Mouse (Mus musculus) erythroblast, embryonic 14.5 days (primary cell): ENCODE data around the gene Dhx37. TPM values are rescaled to one million over a fixed set of nuclear protein-coding genes. Genes with fewer than 3 reads are reported as not detected.
A peak's percentile ranks its signal among the peaks of the same experiment; 100 is the strongest.
"Not testable (repeated sequence)": the region's sequence is repeated elsewhere in the genome, so short reads cannot be mapped to it uniquely, and the experiment has no call there.

ENCODE experiments used
- H3K27me3 ChIP-seq: 2 replicates; pipeline ENCODE4 v1.6.1; 2012; ENCODE audit warnings: inconsistent platforms; ENCODE audit not compliant: control insufficient read depth
- H3K36me3 ChIP-seq: 2 replicates; pipeline ENCODE4 v1.6.1; 2012; ENCODE audit warnings: mild to moderate bottlenecking, inconsistent platforms; ENCODE audit not compliant: control insufficient read depth
- H3K4me1 ChIP-seq: 2 replicates; pipeline ENCODE4 v1.6.1; 2012; ENCODE audit warnings: inconsistent platforms; ENCODE audit not compliant: control insufficient read depth
- H3K4me3 ChIP-seq: replicated peaks from 2 replicates; pipeline ENCODE3; 2012; ENCODE audit warnings: moderate library complexity, mild to moderate bottlenecking, inconsistent platforms
- H3K9me3 ChIP-seq: 2 replicates; pipeline ENCODE4 v1.6.1; 2012; ENCODE audit warnings: low read length, inconsistent platforms, mixed read lengths; ENCODE audit not compliant: control insufficient read depth
- GATA1 ChIP-seq: IDR thresholded peaks from 2 replicates; pipeline ENCODE4 v1.6.1; 2012; ENCODE audit warnings: low read length, inconsistent platforms, mixed read lengths
- TAL1 ChIP-seq: IDR thresholded peaks from 3 replicates; pipeline ENCODE4 v1.6.1; 2012; ENCODE audit warnings: low read length, inconsistent platforms, mixed read lengths
- polyA plus RNA-seq: library from polyadenylated mRNA; stranded (reverse); fragments of >175 nt; gene quantifications from 2 replicates; pipeline ENCODE4 v1.2.3, GENCODE M21; 2012

The Dhx37 gene
- polyA plus RNA-seq, 1 experiment: 1.0 TPM

DNA sequence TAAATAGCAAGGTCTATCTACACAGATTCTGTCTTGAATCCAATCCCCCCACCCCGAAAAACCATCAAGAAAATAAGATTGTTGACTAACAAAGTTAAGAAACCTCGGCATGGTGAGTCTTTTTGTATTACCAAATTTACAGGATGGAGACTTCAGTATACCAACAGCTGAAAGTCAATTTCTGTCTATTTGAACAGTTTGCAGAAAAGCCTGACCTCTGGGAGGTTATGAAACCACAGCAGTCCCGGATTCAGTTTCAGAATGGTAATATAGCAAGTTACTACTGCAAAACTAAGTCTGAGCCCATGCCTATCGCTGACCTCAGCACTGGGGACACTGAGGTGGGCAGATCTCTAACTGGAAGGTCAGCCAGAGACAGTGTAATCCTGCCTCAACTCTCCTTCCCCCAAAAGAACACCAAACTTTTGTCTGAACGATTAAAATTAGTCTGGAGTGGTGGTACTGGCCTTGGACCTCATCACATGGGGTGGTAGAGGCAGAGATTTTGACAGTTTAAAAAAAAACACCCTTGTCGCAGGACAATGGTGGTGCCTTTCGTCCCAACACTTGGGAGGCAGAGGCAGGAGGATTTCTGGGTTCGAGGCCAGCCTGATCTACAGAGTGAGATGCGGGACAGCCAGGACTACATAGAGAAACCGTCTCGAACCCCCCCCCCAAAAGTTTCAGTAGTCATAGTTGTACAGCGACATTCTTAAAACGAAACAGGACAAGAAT, 45.4 kb downstream of the Dhx37 start:
- H3K9me3 ChIP-seq: no peaks in the 10 kb centered on the region

GRCm38 (mm10) chr5:125387295-125387694, 46.6 kb downstream of the Dhx37 start:
- peaks cover 30% of the 10 kb centered on the region for H3K4me1 ChIP-seq
- H3K4me3 ChIP-seq, H3K27me3 ChIP-seq, H3K9me3 ChIP-seq: not testable (repeated sequence)
- peaks cover 49% of the 10 kb centered on the region for H3K36me3 ChIP-seq

More for the DNA sequence above, 45.4 kb downstream of the Dhx37 start:
- H3K36me3 ChIP-seq: peaks cover 41% of the 10 kb centered on the region
- TF ChIP-seq GATA1: no peak
- TF ChIP-seq TAL1: no peak
- no peaks in the 10 kb centered on the region for H3K27me3 ChIP-seq
- H3K4me1 ChIP-seq: peaks cover 41% of the 10 kb centered on the region
- peak overlapping the region; percentile 100 for H3K4me3 ChIP-seq

DNA sequence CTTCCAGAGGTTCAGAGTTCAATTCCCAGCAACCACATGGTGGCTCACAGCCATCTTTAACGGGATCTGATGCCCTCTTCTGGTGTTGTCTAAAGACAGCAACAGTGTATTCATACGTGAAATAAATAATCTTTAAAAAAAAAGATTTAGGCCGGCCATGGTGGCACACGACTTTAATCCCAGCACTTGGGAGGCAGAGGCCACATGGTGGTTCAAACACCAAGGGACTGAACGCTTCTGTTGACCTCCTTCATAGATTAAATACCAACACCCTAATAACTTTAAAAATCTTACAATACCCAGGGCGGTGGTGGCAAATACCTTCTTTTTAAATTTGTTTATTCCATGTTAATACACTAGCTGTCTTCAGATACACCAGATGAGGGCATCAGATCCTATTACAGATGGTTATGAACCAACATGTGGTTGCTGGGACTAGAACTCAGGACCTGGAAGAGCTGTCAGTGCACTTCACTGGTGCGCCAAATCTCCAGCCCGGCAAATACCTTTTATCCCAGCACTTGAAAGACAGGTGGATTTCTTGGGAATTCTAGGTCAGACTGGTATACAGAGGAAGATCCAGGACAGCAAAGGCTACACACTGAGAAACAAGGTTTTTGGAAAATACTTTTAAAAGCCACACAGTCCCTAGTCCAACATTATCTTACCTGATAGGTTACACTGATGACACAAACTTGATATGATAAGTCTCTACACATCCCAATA, 48.5 kb downstream of the Dhx37 start:
- Histone ChIP-seq H3K4me1 (peaks cover 19% of the 10 kb centered on the region), H3K4me3 (no peak overlapping the region), H3K27me3 (no peaks in the 10 kb centered on the region), H3K36me3 (peaks cover 49% of the 10 kb centered on the region), H3K9me3 (no peaks in the 10 kb centered on the region)
- no peak for TF ChIP-seq GATA1
- TF ChIP-seq TAL1: no peak

DNA sequence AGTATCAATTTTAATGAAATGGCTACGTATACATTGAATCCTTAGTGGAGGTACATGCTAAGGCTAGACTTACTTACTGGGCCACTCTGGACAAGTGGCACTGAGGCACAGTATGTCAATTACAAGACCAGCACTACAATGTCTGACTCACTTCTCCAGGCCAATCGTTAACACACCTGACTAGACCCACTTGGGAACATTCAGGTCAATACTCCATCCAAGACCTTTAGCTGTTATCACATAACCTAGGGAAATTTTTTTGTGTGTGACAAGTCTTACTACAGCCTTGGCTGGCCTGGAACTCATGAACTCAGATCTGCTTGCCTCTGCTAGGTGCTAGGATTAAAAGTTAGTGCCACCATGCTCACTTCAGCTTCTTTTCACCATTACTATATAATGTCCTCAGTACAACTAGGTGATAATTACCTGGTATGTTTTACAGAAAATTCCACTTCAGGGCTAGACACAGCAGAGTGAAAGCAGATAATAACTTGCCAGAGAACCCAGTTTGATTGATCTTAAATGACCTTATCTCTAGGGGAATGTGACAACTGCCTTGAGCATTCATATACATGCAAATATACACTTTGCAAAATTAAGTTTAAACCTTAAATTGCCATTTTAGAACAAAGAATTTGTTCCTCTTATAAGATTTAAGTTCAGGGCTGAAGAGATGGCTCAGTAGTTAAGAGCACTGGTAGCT, 49.3 kb downstream of the Dhx37 start:
- H3K9me3 ChIP-seq: no peaks in the 10 kb centered on the region
- H3K4me1 ChIP-seq: peaks cover 15% of the 10 kb centered on the region
- H3K4me3 ChIP-seq: no peak overlapping the region
- no peaks in the 10 kb centered on the region for H3K27me3 ChIP-seq
- H3K36me3 ChIP-seq: peaks cover 49% of the 10 kb centered on the region
- TF ChIP-seq GATA1 (no peak), TAL1 (no peak)

DNA sequence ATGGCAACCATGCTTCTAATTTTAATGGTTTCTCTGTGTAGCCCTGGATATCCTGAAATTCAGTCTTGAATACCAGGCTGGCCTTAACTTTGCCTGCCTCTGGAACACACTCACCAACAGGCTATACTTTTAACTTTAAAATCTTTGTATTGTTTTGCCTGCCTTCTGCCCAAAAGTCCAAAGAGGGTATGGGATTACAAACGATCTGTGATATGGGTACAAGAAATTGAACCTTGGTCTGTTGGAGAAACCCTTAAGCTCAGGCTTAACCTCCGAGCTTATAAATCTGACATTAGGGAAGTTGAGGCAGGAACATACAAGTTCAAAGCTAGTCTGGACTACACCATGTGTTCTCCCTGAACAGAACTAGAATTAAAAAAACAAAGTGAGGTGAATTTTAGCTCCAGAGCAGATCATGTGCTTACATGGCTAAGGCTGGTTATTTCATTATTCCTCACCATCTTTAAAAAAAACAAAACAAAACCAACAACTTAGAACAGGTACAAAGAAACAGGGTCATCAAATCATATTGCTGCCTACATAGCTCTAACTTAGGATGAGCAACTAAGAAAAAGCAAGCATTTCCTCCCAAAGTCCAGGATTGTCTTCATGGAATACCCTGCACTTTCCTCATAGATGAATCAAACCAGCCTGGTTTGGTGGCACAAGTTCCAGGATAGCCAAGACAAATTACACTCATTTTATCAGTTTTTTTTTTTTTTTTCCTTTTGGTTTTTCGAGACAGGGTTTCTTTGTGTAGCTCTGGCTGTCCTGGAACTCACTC, 50.1 kb downstream of the Dhx37 start:
- Histone ChIP-seq H3K27me3 (no peaks in the 10 kb centered on the region), H3K4me1 (peaks cover 15% of the 10 kb centered on the region), H3K9me3 (no peaks in the 10 kb centered on the region), H3K36me3 (peaks cover 46% of the 10 kb centered on the region), H3K4me3 (no peak overlapping the region)
- TF ChIP-seq TAL1: no peak

- no peaks in the 10 kb centered on the region for H3K9me3 ChIP-seq
- no peaks in the 10 kb centered on the region for H3K27me3 ChIP-seq
- H3K4me1 ChIP-seq: peaks cover 7% of the 10 kb centered on the region
- peaks cover 37% of the 10 kb centered on the region for H3K36me3 ChIP-seq
- TF ChIP-seq TAL1: no peak
- no peak for TF ChIP-seq GATA1
- H3K4me3 ChIP-seq: no peak overlapping the region
Observed at GRCm38 (mm10) chr5:125382673-125383558, 51.0 kb downstream of the Dhx37 start.

DNA sequence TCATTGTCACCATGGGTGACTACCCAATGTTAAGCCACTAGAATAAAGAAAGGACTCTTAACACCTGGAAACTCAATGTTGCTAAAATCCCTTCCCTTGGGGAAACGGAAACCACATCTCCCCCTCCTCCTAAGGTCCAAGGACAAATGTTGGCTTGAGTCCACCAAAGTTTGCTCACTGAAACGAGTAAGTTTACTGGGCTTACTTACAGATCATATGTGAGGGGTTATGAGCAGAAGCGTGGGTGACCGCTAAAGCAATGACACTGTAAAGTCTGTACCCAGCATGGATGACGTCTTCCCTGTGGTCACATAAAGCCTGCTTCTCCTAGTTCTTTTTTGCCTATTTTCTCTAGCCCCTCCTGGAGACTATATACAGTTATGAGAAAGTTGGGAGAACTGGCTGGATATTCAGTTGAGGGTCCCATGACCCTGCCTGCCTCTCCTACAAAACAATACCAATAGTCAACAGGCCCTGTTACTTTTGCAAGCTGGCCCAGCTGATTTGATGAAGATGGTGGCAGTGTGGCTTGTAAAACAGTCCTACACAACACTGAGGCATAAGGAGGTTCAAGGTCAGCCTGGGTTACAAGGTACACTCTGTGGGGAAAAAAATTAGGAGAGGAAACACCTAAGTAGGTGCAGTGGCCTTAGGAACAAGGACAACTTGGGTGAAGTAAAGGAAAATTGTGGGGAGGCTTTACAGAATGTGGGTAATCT, 51.8 kb downstream of the Dhx37 start:
- TF ChIP-seq GATA1 (no peak), TAL1 (no peak)
- H3K9me3 ChIP-seq: no peaks in the 10 kb centered on the region
- H3K27me3 ChIP-seq: no peaks in the 10 kb centered on the region

More for the DNA sequence above, 51.8 kb downstream of the Dhx37 start:
- peaks cover 35% of the 10 kb centered on the region for H3K36me3 ChIP-seq
- peaks cover 7% of the 10 kb centered on the region for H3K4me1 ChIP-seq
- H3K4me3 ChIP-seq: no peak overlapping the region
